Mouse (Mus musculus) thymus, adult 2 months (tissue): Measurements from ENCODE around the gene Ubxn7. TPM values are rescaled to one million over a fixed set of nuclear protein-coding genes. Genes with fewer than 3 reads are reported as not detected.

Experiments used
- DNase-seq: peaks from one replicate; pipeline ENCODE4 v3.0.0; 2021
- H3K27ac ChIP-seq: fragments of 200-500 bp; 2 replicates; pipeline ENCODE4 v1.5.1; 2012; ENCODE audit warnings: low read length, control low read depth; ENCODE audit not compliant: control insufficient read depth, insufficient read depth
- H3K27me3 ChIP-seq: fragments of 200-500 bp; 2 replicates; pipeline ENCODE4 v1.6.1; 2012; ENCODE audit warnings: mild to moderate bottlenecking, low read length, moderate library complexity, mixed read lengths; ENCODE audit not compliant: control insufficient read depth, insufficient read depth
- H3K36me3 ChIP-seq: fragments of 200-500 bp; 2 replicates; pipeline ENCODE4 v1.6.1; 2012; ENCODE audit warnings: mild to moderate bottlenecking, low read length, moderate library complexity; ENCODE audit not compliant: control insufficient read depth, insufficient read depth
- H3K4me1 ChIP-seq: fragments of 200-500 bp; replicated peaks from 2 replicates; pipeline ENCODE4 v1.6.1; 2012; ENCODE audit warnings: low read length; ENCODE audit not compliant: control insufficient read depth, insufficient read depth
- H3K4me3 ChIP-seq: fragments of 200-500 bp; 2 replicates; pipeline ENCODE4 v1.5.1; 2012; ENCODE audit warnings: mild to moderate bottlenecking, low read length, control low read depth, moderate library complexity; ENCODE audit not compliant: control insufficient read depth, insufficient read depth
- CTCF ChIP-seq: fragments of 200-500 bp; IDR thresholded peaks from 2 replicates; pipeline ENCODE4 v1.5.1; 2012; ENCODE audit warnings: mild to moderate bottlenecking, control low read depth, low read length, moderate library complexity, borderline replicate concordance; ENCODE audit not compliant: control insufficient read depth, poor library complexity, insufficient read depth; ENCODE audit errors: extremely low read depth
- POLR2A ChIP-seq: fragments of 200-500 bp; IDR thresholded peaks from 2 replicates; pipeline ENCODE4 v1.6.1; 2012; ENCODE audit warnings: mild to moderate bottlenecking, low read length, control low read depth, moderate library complexity; ENCODE audit not compliant: control insufficient read depth, poor library complexity, insufficient read depth; ENCODE audit errors: extremely low read depth
- WGBS: fragments of 180-500 bp; shearing (Covaris S2); methylation state at CpG from one replicate; pipeline ENCODE4 v1.1.7; 2018; 5-methylcytosine and 5-hydroxymethylcytosine counted together
- polyA plus RNA-seq: library from polyadenylated mRNA; depleted of rRNA; stranded (reverse); fragments of >200 nt; gene quantifications from 2 replicates; pipeline ENCODE4 v1.2.3, GENCODE M21; 2012

Ubxn7 gene
- polyA plus RNA-seq, 1 experiment = 50.1 TPM

- WGBS = 94% methylated on average over 5 of the region's 5 CpGs
- Histone ChIP-seq H3K27me3 (no peaks in the 10 kb centered on the region), H3K4me3 (no peak overlapping the region), H3K4me1 (no peaks in the 10 kb centered on the region), H3K27ac (no peak overlapping the region), H3K36me3 (no peaks in the 10 kb centered on the region)
- no peak for DNase-seq
- TF ChIP-seq POLR2A (no peak), CTCF (no peak)
Measured at GRCm38 (mm10) chr16:32312386-32312785, 19.7 kb upstream of the Ubxn7 start.

- H3K4me3 ChIP-seq = no peak overlapping the region
- TF ChIP-seq POLR2A (no peak), CTCF (no peak)
- 93% methylated on average over 4 of the region's 4 CpGs for WGBS
- DNase-seq = no peak
- H3K27ac ChIP-seq = no peak overlapping the region
- no peaks in the 10 kb centered on the region for H3K27me3 ChIP-seq
- no peaks in the 10 kb centered on the region for H3K36me3 ChIP-seq
- H3K4me1 ChIP-seq = no peaks in the 10 kb centered on the region
Measured at GRCm38 (mm10) chr16:32312859-32313258, 19.2 kb upstream of the Ubxn7 start.

DNA sequence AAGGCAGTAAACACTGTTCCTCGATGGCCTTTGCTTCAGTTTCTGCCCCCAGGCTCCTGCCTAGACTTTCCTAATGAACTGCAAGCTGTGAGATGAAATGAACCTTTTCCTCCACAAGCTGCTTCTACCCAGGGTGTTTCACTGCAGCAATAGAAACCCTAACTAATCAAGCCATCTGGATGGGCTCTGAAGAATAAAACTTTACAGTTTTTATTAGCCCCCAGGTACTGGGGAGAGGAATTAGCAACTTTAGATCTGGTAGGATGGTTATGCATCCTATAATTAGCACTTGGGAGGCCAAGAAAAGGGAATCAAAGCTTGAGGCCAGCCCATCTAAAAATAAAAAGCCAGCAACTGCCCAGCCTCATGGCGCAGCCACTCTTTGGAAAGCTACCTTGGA, 15.5 kb upstream of the Ubxn7 start:
- Histone ChIP-seq H3K27ac (no peak overlapping the region), H3K4me3 (no peak overlapping the region), H3K27me3 (no peaks in the 10 kb centered on the region), H3K4me1 (no peaks in the 10 kb centered on the region), H3K36me3 (no peaks in the 10 kb centered on the region)
- DNase-seq = no peak
- WGBS = 91% methylated on average over 2 of the region's 2 CpGs
- TF ChIP-seq CTCF (no peak), POLR2A (no peak)

DNA sequence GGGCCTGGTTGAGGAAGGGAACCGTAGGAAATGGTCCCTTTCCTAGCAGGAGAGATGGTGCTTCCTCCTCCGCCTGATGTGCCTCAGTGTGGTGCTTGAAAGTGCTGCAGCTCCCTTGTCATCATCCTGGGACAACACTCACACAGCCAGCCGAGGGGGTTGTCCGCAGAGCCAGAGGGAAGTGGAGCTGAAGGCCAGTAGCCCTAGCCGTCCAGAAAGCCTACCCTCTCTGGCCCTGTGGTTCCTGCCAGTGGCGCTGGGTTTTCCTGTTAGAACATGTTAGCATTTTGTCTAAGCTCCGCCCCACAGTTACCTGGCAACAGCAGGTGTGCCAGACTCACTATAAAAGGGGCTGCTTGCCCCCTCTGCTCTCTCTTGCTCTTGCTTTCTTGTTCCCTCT, 8.1 kb upstream of the Ubxn7 start:
- H3K36me3 ChIP-seq = no peaks in the 10 kb centered on the region
- TF ChIP-seq CTCF (no peak), POLR2A (no peak)
- 38% methylated on average over 7 of the region's 7 CpGs for WGBS

GRCm38 (mm10) chr16:32330876-32331670, 984 bp upstream of the Ubxn7 start:
- H3K36me3 ChIP-seq = no peaks in the 10 kb centered on the region
- DNase-seq = no peak
- peaks cover 10% of the 10 kb centered on the region; the same call in 1 of the 2 replicates for H3K4me1 ChIP-seq
- no peak overlapping the region for H3K27ac ChIP-seq
- no peak overlapping the region for H3K4me3 ChIP-seq
- 64% methylated on average over 9 of the region's 9 CpGs for WGBS
- TF ChIP-seq POLR2A (no peak), CTCF (no peak)
- no peaks in the 10 kb centered on the region for H3K27me3 ChIP-seq

More for the DNA sequence above, 8.1 kb upstream of the Ubxn7 start:
- Histone ChIP-seq H3K27me3 (no peaks in the 10 kb centered on the region), H3K27ac (no peak overlapping the region), H3K4me1 (no peaks in the 10 kb centered on the region), H3K4me3 (no peak overlapping the region)
- no peak for DNase-seq

DNA sequence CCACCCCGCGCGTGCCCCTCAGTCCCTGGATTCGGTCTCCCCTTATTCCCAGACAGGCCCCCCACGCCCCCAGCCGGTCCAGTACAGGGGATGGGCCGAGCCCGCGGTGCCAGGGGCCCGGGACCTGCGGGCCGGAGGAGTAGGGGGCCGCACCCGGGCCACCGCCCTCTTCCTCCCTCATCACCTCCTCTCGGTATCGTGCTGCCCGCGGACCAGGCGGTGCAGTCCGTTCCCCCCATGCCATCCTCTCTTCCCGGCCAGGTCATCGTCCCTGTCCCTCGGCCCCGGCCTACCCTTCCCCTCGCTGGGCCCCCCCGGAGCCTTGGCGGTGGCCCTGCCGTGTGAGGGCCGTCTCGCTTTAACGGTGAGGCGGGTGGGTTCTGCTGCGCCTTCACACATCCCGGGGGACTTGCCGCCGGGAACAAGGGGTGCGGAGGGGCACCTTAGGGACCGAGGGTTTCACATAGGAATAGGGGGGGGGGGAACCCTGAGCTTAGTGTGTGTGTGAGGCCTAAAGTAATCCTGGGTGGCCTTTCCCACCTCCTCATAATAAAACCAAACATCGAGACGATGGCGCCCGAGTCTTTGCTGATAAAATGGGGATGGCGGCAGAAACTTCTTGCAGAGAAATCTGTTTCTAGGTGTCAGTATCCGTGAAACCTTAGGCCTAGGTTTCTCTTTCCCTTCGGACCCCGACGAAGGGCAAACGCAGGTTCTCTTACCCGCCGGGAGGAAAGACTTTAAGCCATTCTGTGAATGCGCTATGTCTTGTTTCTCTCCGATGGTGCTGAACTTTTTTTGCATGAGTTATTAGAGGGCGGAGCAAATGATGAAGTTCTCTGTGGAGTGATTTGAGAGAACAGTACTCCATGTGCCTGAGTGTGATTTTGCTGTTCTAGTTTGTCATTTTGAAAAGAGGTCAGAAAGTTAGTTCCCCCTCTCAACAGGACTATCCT, 777 bp downstream of the Ubxn7 start:
- Histone ChIP-seq H3K27ac (peak overlapping the region; percentile 21), H3K4me3 (peak overlapping the region; percentile 60), H3K4me1 (peaks cover 10% of the 10 kb centered on the region; the same call in 1 of the 2 replicates), H3K27me3 (no peaks in the 10 kb centered on the region), H3K36me3 (no peaks in the 10 kb centered on the region)
- DNase-seq = peak; percentile 60
- TF ChIP-seq CTCF = no peak
- TF ChIP-seq POLR2A = 0 out of 2 replicates have a peak, but pooled peaks have one; percentile 19
- 1% methylated on average over 54 of the region's 54 CpGs for WGBS
